19 mouse cellular contexts compared by ENCODE assay signal in the genomic region with DNA sequence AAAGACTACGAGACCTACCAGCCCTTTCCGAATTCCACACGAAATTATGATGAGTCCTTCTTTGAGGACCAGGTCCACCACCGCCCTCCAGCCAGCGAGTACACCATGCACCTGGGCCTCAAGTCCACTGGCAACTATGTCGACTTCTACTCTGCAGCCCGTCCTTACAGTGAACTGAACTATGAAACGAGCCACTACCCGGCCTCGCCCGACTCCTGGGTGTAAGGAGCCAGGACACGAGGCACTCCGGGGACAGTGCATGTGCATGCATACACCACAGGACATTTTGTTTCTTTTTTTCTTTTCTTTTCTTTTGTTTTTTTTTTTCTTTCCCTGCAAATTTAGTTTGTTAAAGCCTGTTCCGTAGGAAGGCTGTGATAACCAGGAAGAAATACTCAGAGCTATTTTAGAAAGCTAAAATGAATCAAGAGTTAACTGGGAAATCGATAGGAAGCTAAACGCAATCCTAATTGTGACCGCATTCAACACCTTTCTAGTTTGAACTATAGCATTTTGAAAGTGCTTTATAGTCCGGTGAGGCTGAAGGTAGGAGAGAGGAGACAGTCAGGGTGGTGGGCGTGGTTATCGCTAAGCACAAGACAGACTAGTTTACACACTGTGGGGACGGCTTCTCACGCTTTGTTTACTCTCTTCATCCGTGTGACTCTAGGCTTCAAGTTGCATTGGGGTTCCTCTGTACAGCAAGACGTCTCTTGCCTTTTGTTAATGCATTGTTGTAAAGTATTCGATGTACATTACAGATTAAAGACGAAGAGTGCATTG.
"Had no signal": no experiment of that assay in that cellular context is flagged by ENCODE, and none has a peak within 500 bp of the region (broad histone marks: within the 10 kb centered on the region; RNA-seq: fewer than 3 reads in every experiment).

No protein-coding gene starts in this region.

- H3K27me3 ChIP-seq: kidney, embryonic 15.5 days; liver, embryonic 13.5 days; midbrain, embryonic 12.5 days; midbrain, embryonic 15.5 days; neural tube, embryonic 12.5 days; neural tube, embryonic 15.5 days; stomach, embryonic 15.5 days had no signal

- H3K9me3 ChIP-seq: kidney, embryonic 15.5 days; liver, embryonic 13.5 days; midbrain, embryonic 12.5 days; midbrain, embryonic 15.5 days; neural tube, embryonic 12.5 days; neural tube, embryonic 15.5 days; stomach, embryonic 15.5 days had no signal

- ATAC-seq: lung, postnatal 0 days; midbrain, embryonic 15.5 days had no signal

- H3K36me3 ChIP-seq: kidney, embryonic 15.5 days; liver, embryonic 13.5 days; midbrain, embryonic 12.5 days; stomach, embryonic 15.5 days had no signal

- H3K9ac ChIP-seq: kidney, embryonic 15.5 days; liver, embryonic 13.5 days; lung, embryonic 14.5 days; midbrain, embryonic 12.5 days; midbrain, embryonic 15.5 days; neural tube, embryonic 12.5 days; neural tube, embryonic 15.5 days; stomach, embryonic 15.5 days had no signal

- H3K4me2 ChIP-seq: kidney, embryonic 15.5 days; liver, embryonic 13.5 days; lung, embryonic 14.5 days; midbrain, embryonic 12.5 days; midbrain, embryonic 15.5 days; neural tube, embryonic 12.5 days; neural tube, embryonic 15.5 days; stomach, embryonic 15.5 days had no signal

- H3K4me3 ChIP-seq: kidney, embryonic 15.5 days; left cerebral cortex, adult 2 months; liver, embryonic 13.5 days; midbrain, embryonic 12.5 days; midbrain, embryonic 15.5 days; neural tube, embryonic 12.5 days; neural tube, embryonic 15.5 days; stomach, embryonic 15.5 days had no signal

- DNase-seq: kidney, adult 18-20 months; kidney, postnatal 10 days; kidney, postnatal 36 days; layer of hippocampus, postnatal 36 days; liver, embryonic 13.5 days; lung, embryonic 14.5 days; right cerebral cortex, adult 18-20 months; right cerebral cortex, postnatal 14 days; right cerebral cortex, postnatal 4 days; thymus, postnatal 25 days had no signal

- H3K4me1 ChIP-seq: kidney, embryonic 15.5 days; liver, embryonic 13.5 days; midbrain, embryonic 12.5 days; midbrain, embryonic 15.5 days; neural tube, embryonic 12.5 days; neural tube, embryonic 15.5 days; stomach, embryonic 15.5 days had no signal

- H3K27ac ChIP-seq: kidney, embryonic 15.5 days; left cerebral cortex, adult 2 months; liver, embryonic 13.5 days; macrophage; midbrain, embryonic 12.5 days; midbrain, embryonic 15.5 days; neural tube, embryonic 12.5 days; neural tube, embryonic 15.5 days; stomach, embryonic 15.5 days had no signal
